Mouse (Mus musculus): ENCODE data around the gene Duoxa1.

DNA sequence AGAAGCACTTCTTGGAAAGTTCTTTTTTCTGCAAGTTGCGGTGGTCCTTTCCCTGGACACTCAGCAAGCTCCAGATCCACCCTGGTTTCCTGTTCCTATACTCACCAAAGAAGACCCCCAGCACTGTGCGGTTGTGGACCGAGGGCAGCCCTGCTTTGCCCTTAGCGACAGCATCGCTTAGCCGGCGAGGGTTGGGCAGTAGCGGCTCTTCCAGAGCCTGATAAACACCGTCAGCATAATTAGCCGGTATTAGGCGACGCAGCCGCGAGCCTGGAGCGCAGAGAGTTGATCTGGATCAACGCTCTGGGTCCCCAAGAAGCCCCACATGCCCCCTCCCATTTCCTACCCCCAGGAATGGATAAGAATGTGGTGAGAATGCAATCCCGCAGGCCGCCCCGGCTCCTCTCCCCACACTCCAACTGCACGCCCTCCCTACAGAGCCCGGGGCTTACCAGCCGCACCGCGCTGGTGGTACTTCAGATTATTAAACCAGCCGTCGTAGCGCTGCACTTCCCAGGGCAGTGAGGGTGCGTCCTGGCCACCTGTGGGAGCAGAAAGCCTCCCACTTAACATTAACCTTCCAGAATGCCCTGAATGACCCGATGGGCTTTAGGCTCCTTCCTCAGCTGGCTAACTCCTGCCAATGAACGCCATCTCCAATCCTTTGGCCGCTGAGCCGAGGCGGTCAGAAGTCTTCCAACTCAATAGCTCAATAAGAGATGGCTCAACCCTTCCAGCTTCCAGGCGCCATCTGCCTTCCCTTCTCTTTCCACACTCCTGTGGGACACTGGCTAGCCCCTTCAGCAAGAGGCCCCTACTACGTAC, 16.0 kb downstream of the Duoxa1 start:
- TF ChIP-seq CTCF (IDR thresholded peaks at IDR 0.05; ENCODE audit: control insufficient read depth, insufficient read depth, insufficient read length): no peak
- TF ChIP-seq CEBPB (IDR thresholded peaks at IDR 0.05; ENCODE audit: low read depth): no peak
- TF ChIP-seq USF1 (IDR thresholded peaks at IDR 0.05; ENCODE audit: low read depth): no peak
- no peak for TF ChIP-seq MYOG (IDR thresholded peaks at IDR 0.05; ENCODE audit: control insufficient read depth, extremely low read depth, insufficient read length)
- no peak for TF ChIP-seq MYOD1 (IDR thresholded peaks at IDR 0.05; ENCODE audit: control insufficient read depth, insufficient read length, low read depth)
- no peak for TF ChIP-seq MAX (IDR thresholded peaks at IDR 0.05)

All from C2C12 (cell line).